8 mouse cellular contexts compared by ENCODE assay signal in genomic region chr11:61407638-61408183, GRCm38 (mm10). TPM values are rescaled to one million over a fixed set of nuclear protein-coding genes. Genes with fewer than 3 reads are reported as not detected.
DNase-seq lines count a peak whose midpoint lies in the region; ATAC-seq lines count a peak whose summit lies in the region.

No protein-coding gene starts in this region.

- peak overlapping the region; percentile 55 for H3K4me3 ChIP-seq in embryonic facial prominence, embryonic 12.5 days
- peak overlapping the region; percentile 75 for H3K4me3 ChIP-seq in midbrain, embryonic 11.5 days (ENCODE audit: low read depth, low read length)

- peak overlapping the region; percentile 84 for H3K27ac ChIP-seq in embryonic facial prominence, embryonic 12.5 days
- H3K27ac ChIP-seq in midbrain, embryonic 11.5 days (ENCODE audit: low read depth, low read length) = peak overlapping the region; percentile 95

- WGBS in embryonic facial prominence, embryonic 12.5 days = 1% methylated on average over 39 of the region's 39 CpGs
- WGBS in midbrain, embryonic 11.5 days = under 1% methylated on average over 39 of the region's 39 CpGs

- H3K27me3 ChIP-seq in embryonic facial prominence, embryonic 12.5 days = 0 out of 2 replicates have a peak, but pooled peaks cover 4% of the 10 kb centered on the region
- no peaks in the 10 kb centered on the region for H3K27me3 ChIP-seq in midbrain, embryonic 11.5 days (ENCODE audit: control insufficient read depth, insufficient read depth, low read length)

- intact Hi-C loops in left cerebral cortex, postnatal 4 days (cut with DNase I) = loop anchor here (2.0 kb wide), 1 partner anchor 303 kb away; no protein-coding TSS in a partner anchor

- no peaks in the 10 kb centered on the region for H3K9me3 ChIP-seq in embryonic facial prominence, embryonic 12.5 days
- no peaks in the 10 kb centered on the region for H3K9me3 ChIP-seq in midbrain, embryonic 11.5 days (ENCODE audit: control insufficient read depth, low read length)

- H3K4me1 ChIP-seq in embryonic facial prominence, embryonic 12.5 days = no peaks in the 10 kb centered on the region
- no peaks in the 10 kb centered on the region; the same call in 1 of the 2 replicates for H3K4me1 ChIP-seq in midbrain, embryonic 11.5 days (ENCODE audit: control insufficient read depth, insufficient read depth, low read length)

- ATAC-seq in embryonic facial prominence, embryonic 12.5 days (ENCODE audit: insufficient number of reproducible peaks, insufficient read depth, low FRiP score, low TSS enrichment) = peak; percentile 83
- peak; percentile 90 for ATAC-seq in midbrain, embryonic 11.5 days (ENCODE audit: low FRiP score)

- peak overlapping the region; percentile 54 for H3K4me2 ChIP-seq in embryonic facial prominence, embryonic 12.5 days (replicated peaks)
- peak overlapping the region; percentile 41 for H3K4me2 ChIP-seq in midbrain, embryonic 11.5 days

- peak; percentile 91 for DNase-seq in adrenal gland, postnatal 25 days
- DNase-seq in heart, adult 11 months = peak; percentile 99
- DNase-seq in kidney, adult 11 months = peak; percentile 83
- peak; percentile 86 for DNase-seq in left cerebral cortex, postnatal 4 days
- peak; percentile 100 for DNase-seq in midbrain, embryonic 11.5 days (ENCODE audit: low spot score, missing footprints)
- DNase-seq in right cerebral cortex, postnatal 4 days = peak; percentile 87
- DNase-seq in yolk sac, embryonic 10.5 days (ENCODE audit: low spot score) = peak; percentile 94

- H3K9ac ChIP-seq in embryonic facial prominence, embryonic 12.5 days = peak overlapping the region; percentile 51
- H3K9ac ChIP-seq in midbrain, embryonic 11.5 days (ENCODE audit: low read length) = peak overlapping the region; percentile 83

- H3K36me3 ChIP-seq in embryonic facial prominence, embryonic 12.5 days = no peaks in the 10 kb centered on the region
- no peaks in the 10 kb centered on the region for H3K36me3 ChIP-seq in midbrain, embryonic 11.5 days (ENCODE audit: control insufficient read depth, insufficient read depth, low read length)

RNA-seq across cellular contexts. Expression of gene Slc47a1, which starts 29.6 kb away (rescaled TPM):
- total RNA-seq in adrenal gland, postnatal 25 days (2021) = 1.8 and 2.1 TPM in 2 replicates
- polyA plus RNA-seq in embryonic facial prominence, embryonic 12.5 days (2016; fragmentation: Nextera tagmentation; extraction: Ambion mirVana) = 0.10 and 0.23 TPM in 2 replicates
- 1 to 10 TPM; 1.5 to 2.1 TPM for total RNA-seq in left cerebral cortex, postnatal 4 days (2021)
- 0.16 TPM in 1 of 2 replicates, not detected in the other for polyA plus RNA-seq in midbrain, embryonic 11.5 days (2014; fragmentation: Nextera tagmentation; extraction: Ambion mirVana)

RNA-seq across cellular contexts. Expression of gene Rnf112, which starts 46.2 kb away (rescaled TPM):
- total RNA-seq in adrenal gland, postnatal 25 days (2021) = 1.2 and 2.4 TPM in 2 replicates
- 1.6 and 2.5 TPM in 2 replicates for polyA plus RNA-seq in embryonic facial prominence, embryonic 12.5 days (2016; fragmentation: Nextera tagmentation; extraction: Ambion mirVana)
- 100 to 1,000 TPM in 1 of 2 experiments, 10 to 100 TPM in 1; 89.8 to 101 TPM for total RNA-seq in left cerebral cortex, postnatal 4 days (2021)
- polyA plus RNA-seq in midbrain, embryonic 11.5 days (2014; fragmentation: Nextera tagmentation; extraction: Ambion mirVana) = 0.40 and 0.51 TPM in 2 replicates

Comparison
In these comparisons a context has a peak if more than half of its experiments do, and no peak if none do; other contexts are left out.
1. Peak in every context shown above with its lines: DNase-seq, ATAC-seq, H3K4me3 ChIP-seq and H3K27ac ChIP-seq.
2. RNA of gene Rnf112, which starts 46.2 kb away (total RNA-seq): 89.8 to 101 TPM in left cerebral cortex, postnatal 4 days; 1.2 to 2.4 TPM in adrenal gland, postnatal 25 days; every median in the first group is over 10 times any median in the second.